Mouse (Mus musculus) 3134 (cell line): ENCODE measurements around the gene Clcn1.

Experiments used
- DNase-seq: peaks from one replicate; pipeline ENCODE4 v3.0.0-alpha.2; 2011; ENCODE audit warnings: low spot score; ENCODE audit not compliant: insufficient read length; ENCODE audit errors: extremely low read depth

Gene Clcn1

GRCm38 (mm10) chr6:42286448-42286847 lies at the start of gene Clcn1:
Gene Clcn1, plus strand, starts transcription at chr6:42286685.
- DNase-seq, result no peak

GRCm38 (mm10) chr6:42237276-42237805 lies 49.1 kb upstream of the Clcn1 start:
- no peak for DNase-seq

GRCm38 (mm10) chr6:42241311-42242045 lies 45.0 kb upstream of the Clcn1 start:
- DNase-seq, result no peak

DNA sequence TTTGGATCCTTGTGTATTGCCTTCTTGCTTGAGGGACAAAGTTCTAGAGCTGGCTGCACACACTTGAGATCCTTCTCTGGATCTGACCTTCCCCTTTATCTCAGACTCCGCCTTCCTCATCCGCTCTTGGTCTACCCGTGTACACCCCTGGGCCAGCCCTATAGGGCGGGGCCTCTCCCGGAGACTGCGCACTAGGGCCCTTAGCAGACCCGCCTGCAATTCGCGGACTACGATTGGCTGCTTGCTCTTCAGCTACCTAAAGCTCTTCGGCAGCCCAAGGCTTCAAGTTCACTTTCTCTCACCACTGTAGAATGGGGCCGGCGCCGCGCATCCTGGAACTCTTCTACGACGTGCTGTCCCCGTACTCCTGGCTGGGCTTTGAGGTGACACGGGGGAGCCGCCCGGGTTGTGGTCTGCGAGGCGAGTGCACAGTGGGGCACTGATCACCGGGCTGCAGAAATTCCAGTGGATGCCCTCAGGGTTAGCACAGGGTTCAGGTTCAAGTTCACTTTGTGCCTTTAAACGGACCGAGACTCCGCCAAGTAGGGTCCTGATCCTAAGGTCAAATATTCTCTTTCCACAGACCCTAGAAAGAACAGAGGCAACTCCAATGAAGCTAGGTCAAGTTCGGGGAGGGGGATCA lies 40.7 kb upstream of the Clcn1 start, which contains the start of gene Gstk1:
Gstk1 (plus strand) TSS at position 225 of the 643 bp plus-strand sequence.
- no peak for DNase-seq

GRCm38 (mm10) chr6:42247173-42247572 lies 39.3 kb upstream of the Clcn1 start:
- DNase-seq, result no peak

GRCm38 (mm10) chr6:42247981-42248380 lies 38.5 kb upstream of the Clcn1 start:
- no peak for DNase-seq

GRCm38 (mm10) chr6:42251791-42252190 lies 34.7 kb upstream of the Clcn1 start:
- DNase-seq, result no peak

DNA sequence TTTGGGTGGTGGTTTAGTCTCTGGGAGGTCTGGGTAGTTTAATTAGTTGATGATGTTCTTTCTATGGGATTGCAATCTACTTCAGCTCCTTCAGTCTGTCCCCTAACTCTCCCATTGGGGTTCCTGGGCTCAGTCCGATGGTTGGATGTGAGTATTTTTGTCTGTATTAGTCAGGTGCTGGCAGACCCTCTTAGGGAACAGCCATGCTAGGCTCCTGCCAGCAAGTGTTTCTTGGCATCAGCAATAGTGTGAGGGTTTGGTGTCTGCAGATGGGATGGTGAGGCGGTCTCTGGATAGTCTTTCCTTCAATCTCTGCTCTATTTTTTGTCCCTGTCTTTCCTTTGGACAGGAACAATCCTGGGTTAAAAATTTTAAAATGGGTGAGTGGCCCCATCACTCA lies 33.4 kb upstream of the Clcn1 start:
- DNase-seq, result no peak

DNA sequence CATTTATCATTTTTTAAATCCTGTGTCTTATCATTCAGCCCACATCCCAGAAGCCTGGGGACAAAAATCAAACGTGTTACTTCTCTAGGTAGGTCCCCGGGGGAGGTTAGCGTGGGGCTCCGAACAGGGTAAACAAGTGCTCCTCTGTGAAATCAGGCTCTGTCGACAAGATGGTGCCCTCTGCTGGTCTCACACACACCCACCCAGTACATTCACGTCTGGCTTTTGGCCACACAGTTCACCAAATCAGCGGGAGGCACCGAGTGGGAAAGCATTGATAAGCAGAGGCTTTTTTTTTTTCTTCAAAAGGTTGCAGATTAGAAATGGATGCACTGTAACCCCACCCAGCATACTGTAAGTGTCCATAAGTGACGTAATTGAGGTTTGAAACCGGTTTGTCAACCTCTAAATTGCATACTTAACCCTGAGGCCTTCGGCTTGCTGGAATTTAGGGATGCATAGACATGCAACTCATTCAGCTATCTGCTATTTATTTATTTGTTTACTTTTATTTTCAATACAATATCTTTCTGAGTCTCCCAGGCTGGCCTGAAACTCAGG lies 29.1 kb upstream of the Clcn1 start:
- DNase-seq, result no peak

DNA sequence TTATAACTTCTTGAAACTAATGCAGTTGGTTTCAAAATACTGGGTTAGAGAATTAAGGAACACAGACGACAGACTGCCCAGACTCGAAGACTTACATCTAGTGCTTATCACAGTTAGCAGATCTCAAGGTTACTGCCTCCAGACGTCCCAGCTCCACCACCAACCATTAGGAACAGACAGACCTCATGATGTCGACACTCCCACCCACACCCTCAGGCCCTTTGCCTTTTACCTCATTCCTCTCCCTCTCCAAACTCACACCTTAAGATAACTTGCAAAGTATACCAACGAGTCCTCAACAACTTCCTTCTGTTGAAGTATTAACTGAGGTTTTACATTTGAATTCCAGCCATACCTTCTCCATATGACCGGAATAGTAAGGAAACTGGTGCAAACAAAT lies 26.1 kb upstream of the Clcn1 start:
- DNase-seq, result no peak

GRCm38 (mm10) chr6:42261524-42262170 lies 24.8 kb upstream of the Clcn1 start, which contains the start of gene Tmem139:
Gene Tmem139, plus strand, starts transcription at chr6:42261970.
- DNase-seq, result no peak

GRCm38 (mm10) chr6:42264626-42265312 lies 21.7 kb upstream of the Clcn1 start, which contains the start of gene Casp2:
Gene Casp2, plus strand, starts transcription at chr6:42264985.
- DNase-seq, result peak; percentile 95

DNA sequence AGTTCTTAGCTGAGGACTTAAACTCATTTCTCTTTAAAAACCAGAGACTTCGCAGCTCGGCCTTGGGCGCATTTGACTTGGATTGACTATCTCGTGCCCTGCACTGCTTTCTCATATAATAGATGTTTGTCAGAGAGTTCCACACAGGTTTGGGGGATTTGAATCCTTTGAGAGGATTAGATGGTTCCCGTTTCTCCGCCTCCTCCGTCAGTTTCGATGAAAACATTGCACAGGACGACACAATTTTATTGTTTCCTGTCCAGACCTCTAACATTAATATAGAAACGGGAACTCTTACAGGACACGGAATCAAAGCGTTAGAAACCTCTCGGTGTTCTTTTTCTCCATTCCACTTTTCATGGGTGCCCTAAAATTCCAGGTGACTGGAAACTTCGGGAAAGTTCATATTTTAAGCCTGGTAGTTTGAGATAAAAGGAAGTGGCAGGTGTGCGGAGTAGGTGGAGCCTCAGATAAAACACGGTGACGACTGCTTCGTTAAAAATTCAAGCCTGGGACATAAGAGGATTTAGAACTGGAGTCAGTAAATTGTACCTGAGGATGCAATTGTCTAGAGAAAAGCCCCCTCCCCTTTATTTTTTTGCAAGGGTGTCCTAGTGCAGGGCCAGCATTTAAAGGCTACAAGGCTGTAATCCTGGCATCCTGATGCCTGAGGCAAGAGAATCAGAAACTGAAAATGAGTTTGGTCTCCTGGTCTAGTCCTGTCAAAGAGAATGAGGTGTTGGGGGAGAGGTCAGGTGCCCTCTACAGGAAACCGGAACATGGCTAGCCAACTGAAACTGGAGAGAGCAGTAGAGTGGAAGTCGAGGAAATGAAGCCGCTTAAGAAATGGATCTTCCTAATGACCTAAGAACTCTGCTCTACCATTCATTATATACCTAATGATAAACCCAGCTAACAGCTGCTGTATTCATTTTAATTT lies 20.8 kb upstream of the Clcn1 start:
- DNase-seq, result no peak

GRCm38 (mm10) chr6:42270817-42271216 lies 15.7 kb upstream of the Clcn1 start:
- DNase-seq, result no peak

GRCm38 (mm10) chr6:42276151-42276550 lies 10.3 kb upstream of the Clcn1 start:
- DNase-seq, result no peak

- DNase-seq, result no peak
Measured at GRCm38 (mm10) chr6:42282865-42283528, 3.5 kb upstream of the Clcn1 start.

DNA sequence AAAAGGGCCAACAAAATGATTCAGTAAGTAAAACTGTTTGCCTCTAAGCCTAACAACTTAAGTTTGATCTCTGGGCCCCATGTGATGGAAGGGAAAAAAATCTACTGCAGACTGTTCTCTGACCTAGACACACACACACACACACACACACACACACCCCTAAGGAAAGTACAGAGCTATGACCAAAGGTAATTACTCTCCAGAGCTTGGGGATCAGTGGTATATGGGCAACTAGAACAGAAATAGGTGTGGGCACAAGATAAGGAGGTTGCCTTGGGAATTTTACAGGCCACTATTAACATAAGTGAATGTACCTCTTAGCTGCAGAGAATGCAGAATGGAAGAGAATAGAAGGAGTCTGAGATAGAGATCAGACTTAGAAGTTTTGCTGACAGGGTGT lies 1.1 kb downstream of the Clcn1 start:
- DNase-seq, result no peak

DNA sequence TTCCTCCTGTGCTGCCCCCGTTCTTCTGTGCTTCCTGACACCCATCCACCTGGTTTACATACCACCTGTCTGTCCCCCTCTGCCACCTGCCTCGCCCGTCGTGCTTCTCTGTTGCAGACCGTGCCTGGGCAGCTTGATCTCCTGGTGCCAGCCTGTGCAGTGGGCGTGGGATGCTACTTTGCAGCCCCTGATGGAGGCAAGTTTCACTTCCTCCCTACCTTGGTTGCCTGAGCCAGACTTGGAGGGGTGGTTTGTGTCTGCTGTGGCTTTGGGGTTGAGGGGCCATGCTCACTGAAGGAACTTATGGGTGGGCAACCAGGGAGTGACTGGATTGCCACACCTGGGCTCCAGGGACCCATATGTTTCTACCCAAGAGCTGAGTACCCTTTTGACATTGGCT lies 6.8 kb downstream of the Clcn1 start:
- DNase-seq, result no peak

DNA sequence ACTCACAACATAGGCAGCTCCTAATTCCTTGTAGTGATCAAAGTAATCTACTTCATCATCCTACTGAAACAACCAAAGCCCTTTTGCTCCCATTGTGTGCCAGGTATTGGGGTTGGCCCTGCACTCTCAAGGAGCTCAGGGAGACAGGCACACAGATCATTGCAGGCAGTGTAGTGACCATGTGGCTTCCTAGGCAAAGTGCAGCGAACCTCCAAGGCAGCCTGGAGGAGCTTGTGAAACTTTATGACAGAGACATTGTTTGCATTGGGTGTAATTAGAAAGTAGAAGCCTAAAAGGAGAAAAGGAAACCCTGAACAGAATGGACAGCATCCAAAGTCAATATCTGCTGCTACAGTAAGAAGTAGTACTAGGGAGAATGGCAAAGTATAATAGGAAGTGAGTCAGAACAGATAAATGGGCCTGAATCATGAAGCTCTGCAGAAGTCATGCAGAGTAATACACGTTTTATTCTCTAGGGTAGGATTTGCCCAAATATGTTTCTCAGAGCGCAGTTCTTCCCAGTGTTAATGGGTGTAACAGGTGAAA lies 9.1 kb downstream of the Clcn1 start:
- peak; percentile 49 for DNase-seq
